Mouse (Mus musculus) gastrocnemius, postnatal 4 days (tissue): ENCODE data around the gene Ctsc. TPM values are rescaled to one million over a fixed set of nuclear protein-coding genes. Genes with fewer than 3 reads are reported as not detected.

ENCODE experiments used
- DNase-seq, 2 experiments: peaks; one replicate each; pipeline ENCODE4 v3.0.0; 2021 to 2022; ENCODE audit warnings: low spot score in 2 of 2, mixed read lengths in 2 of 2
- total RNA-seq, 2 experiments: library from RNA; stranded (reverse); gene quantifications; 2 replicates each; pipeline ENCODE4 v1.2.3; 2021

Gene Ctsc
- total RNA-seq, 2 experiments from 2014 or later = 49.4 to 53.2 TPM

GRCm38 (mm10) chr7:88293907-88294306, 16.0 kb downstream of the Ctsc start:
- DNase-seq = no peak

GRCm38 (mm10) chr7:88295989-88296388, 18.1 kb downstream of the Ctsc start:
- DNase-seq = no peak

- no peak for DNase-seq
Measured at GRCm38 (mm10) chr7:88296932-88297331, 19.0 kb downstream of the Ctsc start.

GRCm38 (mm10) chr7:88305750-88306149, 27.9 kb downstream of the Ctsc start:
- no peak for DNase-seq

GRCm38 (mm10) chr7:88306725-88307124, 28.8 kb downstream of the Ctsc start:
- no peak for DNase-seq

- no peak for DNase-seq
Measured at GRCm38 (mm10) chr7:88310398-88311180, 32.7 kb downstream of the Ctsc start.

GRCm38 (mm10) chr7:88316408-88316807, 38.5 kb downstream of the Ctsc start:
- DNase-seq = no peak

- no peak for DNase-seq
Measured at GRCm38 (mm10) chr7:88318474-88318873, 40.6 kb downstream of the Ctsc start.

GRCm38 (mm10) chr7:88318904-88319303, 41.0 kb downstream of the Ctsc start:
- DNase-seq = no peak

GRCm38 (mm10) chr7:88319414-88320140, 41.7 kb downstream of the Ctsc start:
- DNase-seq = no peak

- peak in 1 of 2 experiments; percentile 14 for DNase-seq
Measured at GRCm38 (mm10) chr7:88320628-88321336, 42.9 kb downstream of the Ctsc start.

- DNase-seq = no peak
Measured at GRCm38 (mm10) chr7:88322431-88322830, 44.5 kb downstream of the Ctsc start.

- DNase-seq = no peak
Measured at GRCm38 (mm10) chr7:88327495-88327894, 49.6 kb downstream of the Ctsc start.

- no peak for DNase-seq
Measured at GRCm38 (mm10) chr7:88343828-88344227, 65.9 kb downstream of the Ctsc start.

- DNase-seq = no peak
Measured at GRCm38 (mm10) chr7:88346035-88346434, 68.2 kb downstream of the Ctsc start.

- DNase-seq = no peak
Measured at GRCm38 (mm10) chr7:88356871-88357776, 79.2 kb downstream of the Ctsc start.

- DNase-seq = no peak
Measured at GRCm38 (mm10) chr7:88358042-88358878, 80.4 kb downstream of the Ctsc start.
